Mouse (Mus musculus) hindbrain, embryonic 10.5 days (tissue): ENCODE results near the gene Prr5. TPM values are rescaled to one million over a fixed set of nuclear protein-coding genes. Genes with fewer than 3 reads are reported as not detected.

Source experiments
- DNase-seq: peaks from one replicate; pipeline ENCODE4 v3.0.0-alpha.2; 2017; ENCODE audit warnings: low spot score
- H3K27ac ChIP-seq: fragments of 300-500 bp; sonication (generic); 2 replicates; pipeline ENCODE4 v1.5.1; 2016; ENCODE audit warnings: mild to moderate bottlenecking, moderate library complexity
- H3K27me3 ChIP-seq: fragments of 300-500 bp; sonication (generic); 2 replicates; pipeline ENCODE4 v1.6.1; 2016; ENCODE audit warnings: mild to moderate bottlenecking; ENCODE audit not compliant: poor library complexity, insufficient read depth, severe bottlenecking
- H3K36me3 ChIP-seq: fragments of 300-500 bp; sonication (generic); 2 replicates; pipeline ENCODE4 v1.6.1; 2016; ENCODE audit warnings: mild to moderate bottlenecking, moderate library complexity
- H3K4me1 ChIP-seq: fragments of 300-500 bp; sonication (generic); replicated peaks from 2 replicates; pipeline ENCODE4 v1.6.1; 2016; ENCODE audit warnings: mild to moderate bottlenecking
- H3K4me3 ChIP-seq: fragments of 300-500 bp; sonication (generic); 2 replicates; pipeline ENCODE4 v1.5.1; 2016; ENCODE audit warnings: mild to moderate bottlenecking, moderate library complexity
- H3K9me3 ChIP-seq: fragments of 300-500 bp; sonication (generic); 2 replicates; pipeline ENCODE4 v1.6.1; 2016; ENCODE audit warnings: mild to moderate bottlenecking, moderate library complexity
- WGBS: fragments of 180-500 bp; shearing (Covaris S2); methylation state at CpG from one replicate; pipeline ENCODE4 v1.1.7; 2016; 5-methylcytosine and 5-hydroxymethylcytosine counted together
- polyA plus RNA-seq: library from polyadenylated mRNA; unstranded; fragments of >200 nt; fragmentation: Nextera tagmentation; extraction: Ambion mirVana; gene quantifications from 2 replicates; pipeline ENCODE4 v1.2.1, GENCODE M21; 2016

The Prr5 gene
- polyA plus RNA-seq, 1 experiment from 2014 or later: 17.9 TPM

DNA sequence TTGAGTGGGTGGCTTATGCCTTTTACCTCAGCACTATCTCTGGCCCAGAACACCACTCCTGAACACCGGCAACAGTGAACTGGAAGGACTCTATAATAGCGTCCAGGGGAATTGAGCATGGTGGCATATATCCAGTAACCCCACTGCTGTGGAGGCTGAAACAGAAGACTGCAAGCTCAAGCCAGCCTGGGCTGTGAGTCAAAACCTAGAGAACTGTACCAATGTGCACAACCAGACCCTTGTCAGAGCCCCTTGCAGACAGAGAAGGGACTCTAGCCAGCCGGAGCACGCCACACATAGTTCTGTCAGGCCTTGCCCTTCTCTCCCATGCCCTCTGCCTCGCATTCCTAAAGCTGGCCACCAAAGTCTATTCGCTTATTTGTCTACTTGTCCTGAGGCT lies 28.7 kb upstream of the Prr5 start:
- no peak overlapping the region for H3K4me3 ChIP-seq
- no peaks in the 10 kb centered on the region for H3K9me3 ChIP-seq
- H3K27me3 ChIP-seq: no peaks in the 10 kb centered on the region
- H3K36me3 ChIP-seq: no peaks in the 10 kb centered on the region
- H3K4me1 ChIP-seq: peaks cover 45% of the 10 kb centered on the region
- H3K27ac ChIP-seq: no peak overlapping the region
- no peak for DNase-seq
- 91% methylated on average over 6 of the region's 6 CpGs for WGBS

DNA sequence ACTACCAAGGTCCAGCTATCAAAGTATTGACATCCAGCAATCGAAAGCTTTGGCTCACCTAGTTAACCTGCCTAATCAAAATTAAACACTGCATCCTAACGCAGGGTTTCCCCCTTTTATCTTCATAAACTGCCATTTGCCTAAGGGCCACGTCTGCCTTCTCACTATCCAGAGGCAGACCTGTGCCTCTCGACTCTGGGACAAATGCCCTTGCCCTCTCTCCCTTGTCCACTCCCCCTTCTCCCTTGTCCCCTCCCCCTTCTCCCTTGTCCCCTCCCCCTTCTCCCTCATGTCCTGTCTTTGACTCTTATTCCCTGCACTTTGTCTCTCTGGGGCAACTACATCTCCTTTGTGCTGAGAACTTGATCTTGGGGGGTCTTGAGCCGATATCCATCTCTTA lies 28.3 kb upstream of the Prr5 start:
- H3K27ac ChIP-seq: no peak overlapping the region
- H3K27me3 ChIP-seq: no peaks in the 10 kb centered on the region

DNA sequence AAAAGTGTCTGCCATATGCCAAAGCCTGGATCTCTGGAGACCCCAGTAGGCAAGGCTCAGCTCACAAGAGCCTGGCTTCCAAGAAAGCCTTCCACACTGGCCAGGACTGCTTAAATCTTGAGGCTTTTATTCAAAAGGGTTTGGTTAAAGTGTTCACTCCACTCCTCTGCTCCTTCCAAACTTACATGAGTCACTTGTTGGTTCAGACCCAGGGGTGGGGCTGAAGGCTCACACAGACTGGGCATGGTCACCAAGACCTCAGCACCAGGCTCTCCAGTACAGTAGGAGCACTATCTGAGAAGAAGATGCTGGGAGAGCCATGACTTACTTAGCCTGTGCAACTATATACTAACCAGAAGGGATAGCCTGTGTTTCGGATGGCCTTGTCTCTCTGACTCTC lies 27.5 kb upstream of the Prr5 start:
- Histone ChIP-seq H3K9me3 (no peaks in the 10 kb centered on the region), H3K4me3 (no peak overlapping the region), H3K27ac (peak overlapping the region; percentile 62), H3K36me3 (no peaks in the 10 kb centered on the region), H3K27me3 (no peaks in the 10 kb centered on the region), H3K4me1 (peaks cover 45% of the 10 kb centered on the region)
- WGBS: 100% methylated on average over 1 of the region's 1 CpGs
- DNase-seq: no peak

More for the DNA sequence above, 28.3 kb upstream of the Prr5 start:
- Histone ChIP-seq H3K9me3 (no peaks in the 10 kb centered on the region), H3K36me3 (no peaks in the 10 kb centered on the region), H3K4me1 (peaks cover 45% of the 10 kb centered on the region), H3K4me3 (no peak overlapping the region)
- 62% methylated on average over 5 of the region's 5 CpGs for WGBS
- no peak for DNase-seq

DNA sequence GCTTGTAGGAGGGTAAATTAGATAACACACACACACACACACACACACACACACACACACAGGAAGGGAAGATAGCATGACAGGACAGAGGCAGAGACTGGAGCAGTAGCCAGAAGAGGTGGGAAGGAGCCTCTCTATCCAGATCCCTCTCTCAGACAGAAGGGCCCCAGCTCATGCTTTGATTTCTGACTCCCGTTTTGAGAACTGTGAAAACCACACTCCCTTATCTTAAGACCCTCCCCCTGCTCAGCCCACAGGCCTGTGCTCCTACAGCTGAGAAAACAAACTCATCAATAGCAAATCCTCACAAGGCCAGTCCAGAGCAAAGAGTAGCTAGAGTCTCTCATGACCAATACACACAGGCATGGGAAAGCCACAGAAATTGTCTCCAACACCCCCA lies 26.2 kb upstream of the Prr5 start:
- peaks cover 2% of the 10 kb centered on the region; the same call in 1 of the 2 replicates for H3K9me3 ChIP-seq
- no peaks in the 10 kb centered on the region for H3K36me3 ChIP-seq
- 16% methylated on average over 1 of the region's 1 CpGs for whole genome bisulfite sequencing
- H3K27me3 ChIP-seq: no peaks in the 10 kb centered on the region
- H3K4me1 ChIP-seq: peaks cover 45% of the 10 kb centered on the region
- no peak overlapping the region for H3K4me3 ChIP-seq
- DNase-seq: no peak
- H3K27ac ChIP-seq: peak overlapping the region; percentile 10

DNA sequence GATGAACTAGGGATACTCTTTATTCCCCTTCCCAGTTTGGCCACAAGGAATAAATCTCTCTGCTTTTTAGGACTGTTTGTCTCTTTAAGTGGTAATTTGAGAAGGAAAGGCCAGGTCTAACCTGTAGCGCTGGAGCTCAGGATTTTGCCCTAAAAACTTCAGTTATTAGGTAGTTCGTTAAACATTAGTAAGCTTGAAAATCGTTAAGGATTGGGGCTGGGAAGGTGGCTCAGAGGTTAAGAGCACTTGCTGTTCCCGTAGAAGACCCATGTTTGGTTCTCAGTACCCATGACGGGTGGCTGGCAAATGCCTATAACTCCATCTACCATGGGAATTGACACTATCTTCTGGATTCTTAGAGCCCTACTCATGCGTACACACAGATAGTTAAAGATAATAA lies 17.9 kb upstream of the Prr5 start:
- no peak overlapping the region for H3K27ac ChIP-seq
- no peak for DNase-seq
- peaks cover 21% of the 10 kb centered on the region for H3K4me1 ChIP-seq
- H3K36me3 ChIP-seq: no peaks in the 10 kb centered on the region
- H3K9me3 ChIP-seq: peaks cover 2% of the 10 kb centered on the region; the same call in 1 of the 2 replicates
- WGBS: 90% methylated on average over 6 of the region's 6 CpGs
- H3K4me3 ChIP-seq: no peak overlapping the region
- 0 out of 2 replicates have a peak, but pooled peaks cover 2% of the 10 kb centered on the region for H3K27me3 ChIP-seq

DNA sequence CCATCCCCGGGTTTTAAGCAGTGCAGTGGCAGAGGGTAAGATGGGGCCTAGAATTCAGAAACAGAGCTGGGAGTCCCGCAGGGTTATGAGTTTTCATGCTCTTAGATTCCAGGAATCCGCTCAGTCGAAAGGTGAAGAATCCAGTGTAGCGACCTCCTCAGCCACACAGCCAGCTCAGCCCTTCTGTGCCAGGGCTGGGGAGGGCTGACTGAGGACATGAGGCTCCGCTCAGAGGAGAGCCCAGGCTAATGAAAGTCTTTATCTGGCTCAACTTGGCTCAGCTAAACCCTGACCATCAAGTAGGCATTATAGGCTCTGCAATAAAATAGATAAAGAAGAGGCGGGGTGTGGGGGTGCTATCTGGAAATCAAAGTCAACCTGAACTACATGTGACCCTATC lies 16.3 kb upstream of the Prr5 start:
- H3K36me3 ChIP-seq: no peaks in the 10 kb centered on the region
- no peaks in the 10 kb centered on the region for H3K9me3 ChIP-seq
- 89% methylated on average over 7 of the region's 7 CpGs for WGBS
- 0 out of 2 replicates have a peak overlapping the region, but pooled peaks have one; percentile 89 for H3K27ac ChIP-seq
- no peak overlapping the region for H3K4me3 ChIP-seq
- DNase-seq: no peak
- 0 out of 2 replicates have a peak, but pooled peaks cover 2% of the 10 kb centered on the region for H3K27me3 ChIP-seq
- H3K4me1 ChIP-seq: peaks cover 33% of the 10 kb centered on the region

DNA sequence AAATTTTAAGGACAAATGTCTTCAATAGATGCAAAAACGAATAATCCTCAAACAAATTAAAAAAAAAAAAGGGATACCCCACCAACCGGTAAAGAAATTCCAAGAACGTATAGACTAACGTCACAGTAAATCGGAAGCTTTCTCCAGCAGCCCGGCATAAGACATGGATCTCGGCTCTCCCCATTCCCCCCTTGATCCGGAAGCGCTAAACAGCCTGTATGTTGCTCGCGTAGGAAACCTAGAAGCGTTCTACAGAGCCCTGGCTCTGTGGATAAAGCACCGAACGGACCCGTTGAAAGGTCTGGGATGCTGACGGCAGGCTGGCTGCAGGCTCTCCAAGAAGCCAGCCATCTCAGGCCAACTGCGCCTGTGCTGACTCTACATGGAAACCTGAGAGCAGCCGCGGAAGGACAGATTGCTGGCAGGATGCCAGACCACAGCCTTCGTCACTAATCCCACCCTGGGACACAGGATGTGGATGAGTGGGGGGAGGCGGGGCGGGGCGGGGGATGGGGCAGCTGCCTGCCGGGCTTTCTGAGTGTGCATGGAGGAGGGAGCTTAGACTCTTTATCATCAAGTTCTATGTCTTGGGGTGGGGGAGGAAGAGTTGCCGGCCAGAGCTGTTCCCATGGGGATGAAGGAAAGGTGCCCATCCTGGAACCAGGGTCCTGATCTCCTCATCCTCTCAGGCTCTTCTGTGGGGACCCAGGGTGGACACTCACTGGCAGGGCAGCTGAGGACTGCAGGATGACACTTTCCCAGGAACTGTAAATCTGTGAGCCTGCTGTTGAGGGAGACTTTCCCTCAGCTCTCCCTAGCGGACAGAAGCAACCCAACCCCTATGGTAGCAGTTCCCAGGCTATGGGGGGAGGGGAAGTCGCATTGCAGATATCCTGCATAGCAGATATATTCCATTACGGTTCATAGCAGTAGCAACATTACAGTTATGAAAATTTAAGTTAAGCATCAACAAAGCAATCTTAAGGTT lies 15.1 kb upstream of the Prr5 start:
- H3K4me1 ChIP-seq: peaks cover 40% of the 10 kb centered on the region
- peak overlapping the region; percentile 52 for H3K4me3 ChIP-seq
- no peaks in the 10 kb centered on the region for H3K9me3 ChIP-seq
- DNase-seq: peak; percentile 92
- peak overlapping the region; percentile 89 for H3K27ac ChIP-seq
- no peaks in the 10 kb centered on the region for H3K36me3 ChIP-seq
- peaks cover 9% of the 10 kb centered on the region; the same call in 1 of the 2 replicates for H3K27me3 ChIP-seq
- 5% methylated on average over 28 of the region's 28 CpGs for WGBS

DNA sequence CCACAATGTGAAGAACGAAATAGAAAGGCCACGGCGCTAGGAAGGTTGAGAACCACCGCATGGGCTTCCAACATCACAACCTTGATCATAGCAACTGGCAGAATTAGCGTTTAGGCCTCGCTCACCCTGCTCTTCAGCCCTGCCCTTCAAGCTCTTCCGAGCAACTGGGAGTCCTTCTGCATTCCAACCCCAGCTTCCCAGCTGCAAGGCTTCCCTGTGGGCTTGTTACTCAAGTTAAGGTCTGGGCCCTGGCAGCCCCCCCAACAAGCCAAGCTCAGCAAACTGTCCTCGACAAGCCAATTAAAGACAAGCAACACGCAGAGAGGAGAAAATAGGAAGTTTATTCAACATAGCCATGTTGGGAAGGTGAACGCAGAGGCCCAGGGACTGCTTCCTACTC lies 14.4 kb upstream of the Prr5 start:
- no peaks in the 10 kb centered on the region for H3K36me3 ChIP-seq
- no peak for DNase-seq
- peaks cover 40% of the 10 kb centered on the region for H3K4me1 ChIP-seq
- H3K27me3 ChIP-seq: peaks cover 9% of the 10 kb centered on the region; the same call in 1 of the 2 replicates
- H3K9me3 ChIP-seq: no peaks in the 10 kb centered on the region
- 54% methylated on average over 10 of the region's 10 CpGs for WGBS
- H3K27ac ChIP-seq: peak overlapping the region; percentile 89
- H3K4me3 ChIP-seq: no peak overlapping the region

DNA sequence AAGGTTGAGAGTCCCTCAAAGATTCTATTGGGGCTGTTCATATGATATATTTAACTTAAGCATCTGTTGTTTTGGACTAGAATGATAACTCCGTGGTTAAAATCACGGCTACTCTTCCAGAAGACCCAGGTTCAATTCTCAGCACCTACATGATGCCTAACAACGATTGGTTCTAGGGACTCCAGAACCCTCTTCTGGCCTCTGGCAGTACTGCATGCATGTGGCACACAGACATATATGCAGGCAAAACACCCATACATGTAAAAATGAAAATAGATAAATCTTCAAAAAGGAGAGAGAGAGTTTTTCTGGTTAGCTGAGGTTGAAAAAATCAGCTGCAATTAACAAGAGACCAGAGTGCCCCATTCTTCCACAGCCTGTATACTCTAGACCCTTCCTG lies 12.7 kb upstream of the Prr5 start:
- 93% methylated on average over 3 of the region's 3 CpGs for WGBS
- peaks cover 8% of the 10 kb centered on the region; the same call in 1 of the 2 replicates for H3K27me3 ChIP-seq
- H3K27ac ChIP-seq: peak overlapping the region; percentile 82; the same call in 1 of the 2 replicates
- H3K4me1 ChIP-seq: peaks cover 40% of the 10 kb centered on the region
- no peaks in the 10 kb centered on the region for H3K36me3 ChIP-seq
- H3K9me3 ChIP-seq: no peaks in the 10 kb centered on the region
- no peak overlapping the region for H3K4me3 ChIP-seq
- DNase-seq: no peak

DNA sequence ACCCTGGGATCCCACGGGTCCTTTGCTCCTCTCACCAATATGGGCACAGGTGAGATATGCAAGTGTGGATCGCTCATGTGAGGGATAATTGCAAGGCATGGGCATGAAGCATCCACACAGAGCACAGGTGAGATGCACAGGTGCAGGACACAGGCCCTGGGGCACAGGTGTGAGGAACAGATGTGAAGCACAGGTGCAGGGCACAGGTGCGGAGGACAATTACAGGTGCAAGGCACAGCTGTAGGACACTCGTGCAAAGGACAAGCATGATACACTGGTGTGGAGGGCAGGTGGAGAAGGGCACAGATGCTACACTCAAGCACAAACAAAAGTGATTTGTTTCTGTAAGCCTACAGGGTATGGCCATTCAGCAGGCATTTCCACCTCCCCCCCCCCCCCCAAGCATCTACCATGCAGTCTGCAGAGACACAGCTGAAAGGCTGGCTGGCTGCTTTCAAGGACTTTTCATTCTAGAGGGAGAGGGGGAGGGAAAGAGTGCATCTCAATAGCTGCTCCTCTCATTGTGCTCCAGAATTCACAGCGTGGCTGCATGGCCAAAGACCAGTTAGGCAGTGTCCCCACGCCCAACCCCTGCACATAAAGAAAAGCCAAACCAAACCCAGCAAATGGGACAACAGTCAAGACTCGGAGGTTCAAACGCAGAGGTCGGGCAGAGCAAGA lies 11.9 kb upstream of the Prr5 start:
- no peaks in the 10 kb centered on the region for H3K9me3 ChIP-seq
- H3K27ac ChIP-seq: peak overlapping the region; percentile 82
- DNase-seq: no peak
- 44% methylated on average over 9 of the region's 9 CpGs for WGBS
- no peak overlapping the region for H3K4me3 ChIP-seq
- no peaks in the 10 kb centered on the region for H3K36me3 ChIP-seq
- H3K4me1 ChIP-seq: peaks cover 44% of the 10 kb centered on the region
- peaks cover 16% of the 10 kb centered on the region for H3K27me3 ChIP-seq

DNA sequence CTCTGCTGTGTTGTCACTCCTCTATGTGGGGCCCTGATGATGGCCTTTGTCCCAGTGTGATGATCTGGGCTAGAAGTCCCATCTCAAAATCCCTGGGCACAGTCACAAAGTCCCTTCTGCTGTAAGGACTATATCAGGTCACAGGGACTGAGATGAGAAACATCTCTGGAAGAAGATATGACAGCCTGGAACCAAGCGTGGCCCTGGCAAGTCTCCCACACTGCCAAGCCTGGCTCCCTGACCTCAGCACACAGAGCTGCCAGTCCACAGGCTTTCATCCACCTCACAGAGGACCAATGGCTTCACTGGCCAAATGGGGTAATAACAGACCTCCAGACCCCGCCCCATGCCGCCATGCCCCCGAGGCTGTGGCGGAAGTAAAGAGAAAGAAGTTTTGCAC lies 10.8 kb upstream of the Prr5 start:
- Histone ChIP-seq H3K4me3 (no peak overlapping the region), H3K36me3 (no peaks in the 10 kb centered on the region), H3K27me3 (peaks cover 21% of the 10 kb centered on the region), H3K4me1 (peaks cover 55% of the 10 kb centered on the region), H3K9me3 (no peaks in the 10 kb centered on the region), H3K27ac (peak overlapping the region; percentile 82)
- no peak for DNase-seq
- 89% methylated on average over 5 of the region's 5 CpGs for WGBS

DNA sequence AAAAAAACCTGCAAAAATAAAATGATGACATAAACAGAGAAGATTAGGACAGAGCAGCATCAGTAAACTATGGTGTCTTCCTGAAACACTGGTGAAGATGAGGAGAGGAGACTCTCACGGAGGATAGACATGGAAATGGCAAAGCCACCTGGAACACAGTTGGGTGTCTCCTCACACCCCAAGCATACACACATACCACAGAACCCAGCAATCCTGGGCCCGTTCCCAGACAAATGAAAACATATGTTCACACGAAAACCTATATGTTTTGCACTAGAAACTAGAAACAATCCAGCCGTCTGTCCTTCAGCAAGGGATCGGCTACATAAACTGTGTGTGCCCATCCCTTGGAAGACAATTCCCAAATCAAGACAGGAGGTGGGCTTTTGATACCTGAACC lies 9.6 kb upstream of the Prr5 start:
- Histone ChIP-seq H3K27me3 (peaks cover 33% of the 10 kb centered on the region), H3K4me3 (no peak overlapping the region), H3K4me1 (peaks cover 57% of the 10 kb centered on the region), H3K9me3 (no peaks in the 10 kb centered on the region), H3K36me3 (no peaks in the 10 kb centered on the region), H3K27ac (no peak overlapping the region)
- 81% methylated on average over 5 of the region's 5 CpGs for WGBS
- no peak for DNase-seq

DNA sequence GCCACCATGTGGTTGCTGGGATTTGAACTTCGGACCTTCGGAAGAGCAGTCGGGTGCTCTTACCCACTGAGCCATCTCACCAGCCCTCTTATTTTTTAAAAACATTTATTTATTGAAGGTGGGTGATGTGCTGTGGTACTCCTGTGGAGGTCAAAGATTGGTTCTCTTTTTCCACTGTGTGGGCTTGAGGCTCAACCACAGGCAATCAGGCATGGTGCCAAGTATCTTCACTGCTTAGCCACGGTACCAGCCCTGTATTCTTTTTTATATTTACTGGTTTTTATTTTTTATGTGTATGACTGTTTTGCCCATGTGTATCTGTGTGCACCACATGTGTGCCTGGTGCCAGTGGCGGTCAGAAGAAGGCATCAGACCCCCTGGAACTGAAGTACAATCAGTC lies 8.1 kb upstream of the Prr5 start:
- H3K27ac ChIP-seq: no peak overlapping the region
- H3K27me3 ChIP-seq: peaks cover 48% of the 10 kb centered on the region
- H3K9me3 ChIP-seq: no peaks in the 10 kb centered on the region
- DNase-seq: no peak
- H3K4me3 ChIP-seq: no peak overlapping the region
- WGBS: 95% methylated on average over 5 of the region's 5 CpGs
- H3K36me3 ChIP-seq: no peaks in the 10 kb centered on the region
- peaks cover 50% of the 10 kb centered on the region for H3K4me1 ChIP-seq
